Mouse (Mus musculus) MEL (cell line): ENCODE results near the gene Gm20388. TPM values are rescaled to one million over a fixed set of nuclear protein-coding genes. Genes with fewer than 3 reads are reported as not detected.
A peak's percentile ranks its signal among the peaks of the same experiment; 100 is the strongest.

Experiments used
- DNase-seq: peaks from one replicate; pipeline ENCODE4 v3.0.0; 2011; ENCODE audit warnings: low read depth, low spot score
- H3K27ac ChIP-seq: 2 replicates; pipeline ENCODE4 v1.5.1; 2012; ENCODE audit warnings: low read depth, mild to moderate bottlenecking, control low read depth, low read length, moderate library complexity; ENCODE audit not compliant: control insufficient read depth
- H3K27me3 ChIP-seq, 2 experiments: fragments of 150-350 bp in 1 of 2; sonication (generic) in 1 of 2; 2 replicates each; pipeline ENCODE4 v1.6.1; 2012; ENCODE audit warnings: low read length in 2 of 2, mild to moderate bottlenecking in 2 of 2, improper control_type of control experiment in 1 of 2, moderate library complexity in 1 of 2; ENCODE audit not compliant: insufficient read depth in 2 of 2, control insufficient read depth in 1 of 2
- H3K36me3 ChIP-seq, 2 experiments: 2 replicates each; pipeline ENCODE4 v1.6.1; 2012 to 2014; ENCODE audit warnings: low read length in 2 of 2, improper control_type of control experiment in 1 of 2, inconsistent platforms in 1 of 2, mild to moderate bottlenecking in 1 of 2; ENCODE audit not compliant: insufficient read depth in 2 of 2, control insufficient read depth in 1 of 2
- H3K4me1 ChIP-seq, 2 experiments: fragments of 150-350 bp in 1 of 2; sonication (generic) in 1 of 2; 2 replicates each; pipeline ENCODE4 v1.6.1; 2012; ENCODE audit warnings: low read length in 2 of 2, improper control_type of control experiment in 1 of 2, mild to moderate bottlenecking in 1 of 2; ENCODE audit not compliant: insufficient read depth in 2 of 2, control insufficient read depth in 1 of 2
- H3K4me3 ChIP-seq, 2 experiments: fragments of 150-350 bp in 1 of 2; sonication (generic) in 1 of 2; 2 replicates each; pipeline ENCODE4 v1.5.1; 2012; ENCODE audit warnings: low read depth in 2 of 2, low read length in 2 of 2, mild to moderate bottlenecking in 2 of 2, moderate library complexity in 2 of 2, control low read depth in 1 of 2, improper control_type of control experiment in 1 of 2; ENCODE audit not compliant: control insufficient read depth in 1 of 2, insufficient read depth in 1 of 2
- H3K79me2 ChIP-seq: 2 replicates; pipeline ENCODE4 v1.6.1; 2012; ENCODE audit warnings: mild to moderate bottlenecking, low read length, moderate library complexity; ENCODE audit not compliant: control insufficient read depth, poor library complexity, insufficient read depth
- H3K9ac ChIP-seq: 2 replicates; pipeline ENCODE4 v1.6.1; 2012; ENCODE audit warnings: low read depth, mild to moderate bottlenecking, control low read depth, low read length, moderate library complexity; ENCODE audit not compliant: control insufficient read depth, poor library complexity, severe bottlenecking
- H3K9me3 ChIP-seq: fragments of 150-350 bp; sonication (generic); replicated peaks from 2 replicates; pipeline ENCODE4 v1.6.1; 2012; ENCODE audit warnings: mild to moderate bottlenecking, low read length, improper control_type of control experiment, moderate library complexity; ENCODE audit not compliant: insufficient read depth
- BHLHE40 ChIP-seq: IDR thresholded peaks from 2 replicates; pipeline ENCODE4 v1.6.1; 2012; ENCODE audit warnings: low read depth, mild to moderate bottlenecking, inconsistent platforms, low read length, improper control_type of control experiment, borderline replicate concordance
- CTCF ChIP-seq, 3 experiments: IDR thresholded peaks in 2 of 3; conservative IDR thresholded peaks in 1 of 3; 2 replicates each; pipeline ENCODE4 v1.5.1; 2011 to 2012; ENCODE audit warnings: low read length in 3 of 3, low read depth in 2 of 3, mild to moderate bottlenecking in 2 of 3, improper control_type of control experiment in 1 of 3, inconsistent platforms in 1 of 3, mixed read lengths in 1 of 3, moderate library complexity in 1 of 3; ENCODE audit not compliant: control insufficient read depth in 1 of 3, insufficient read depth in 1 of 3, poor library complexity in 1 of 3, severe bottlenecking in 1 of 3
- GABPA ChIP-seq: IDR thresholded peaks from 2 replicates; pipeline ENCODE4 v1.6.1; 2012; ENCODE audit warnings: low read depth, mild to moderate bottlenecking, inconsistent platforms, low read length, improper control_type of control experiment, moderate library complexity
- GATA1 ChIP-seq: IDR thresholded peaks from 2 replicates; pipeline ENCODE4 v1.6.1; 2011; ENCODE audit warnings: low read depth, low read length, improper control_type of control experiment
- MAFK ChIP-seq: IDR thresholded peaks from 2 replicates; pipeline ENCODE4 v1.6.1; 2011; ENCODE audit warnings: low read depth, mild to moderate bottlenecking, low read length, improper control_type of control experiment, borderline replicate concordance
- MAX ChIP-seq: IDR thresholded peaks from 2 replicates; pipeline ENCODE4 v1.6.1; 2011; ENCODE audit warnings: low read length, improper control_type of control experiment
- MYC ChIP-seq: IDR thresholded peaks from 2 replicates; pipeline ENCODE4 v1.6.1; 2011; ENCODE audit warnings: low read depth, mild to moderate bottlenecking, low read length, improper control_type of control experiment, moderate library complexity
- NELFE ChIP-seq: IDR thresholded peaks from 2 replicates; pipeline ENCODE4 v1.6.1; 2011; ENCODE audit warnings: low read depth, low read length, improper control_type of control experiment
- NRF1 ChIP-seq: IDR thresholded peaks from 2 replicates; pipeline ENCODE4 v1.6.1; 2014; ENCODE audit warnings: low read depth, mild to moderate bottlenecking, inconsistent platforms, low read length, improper control_type of control experiment, moderate library complexity; ENCODE audit not compliant: poor library complexity, insufficient read depth, severe bottlenecking
- RAD21 ChIP-seq: IDR thresholded peaks from 2 replicates; pipeline ENCODE4 v1.6.1; 2011; ENCODE audit warnings: mild to moderate bottlenecking, low read depth, low read length, improper control_type of control experiment
- SMC3 ChIP-seq: IDR thresholded peaks from 2 replicates; pipeline ENCODE4 v1.6.1; 2011; ENCODE audit warnings: low read depth, low read length, improper control_type of control experiment
- ZC3H11A ChIP-seq: IDR thresholded peaks from 2 replicates; pipeline ENCODE4 v1.6.1; 2012; ENCODE audit warnings: low read depth, mild to moderate bottlenecking, inconsistent platforms, low read length, improper control_type of control experiment
- ZMIZ1 ChIP-seq: IDR thresholded peaks from 2 replicates; pipeline ENCODE4 v1.6.1; 2012; ENCODE audit warnings: low read depth, mild to moderate bottlenecking, inconsistent platforms, low read length, improper control_type of control experiment, moderate library complexity
- ZNF384 ChIP-seq: IDR thresholded peaks from 2 replicates; pipeline ENCODE4 v1.6.1; 2012; ENCODE audit warnings: low read depth, mild to moderate bottlenecking, inconsistent platforms, low read length, improper control_type of control experiment
- polyA plus RNA-seq, 2 experiments: library from polyadenylated mRNA; stranded (reverse) in 1 of 2; unstranded in 1 of 2; fragments of >175 nt in 1 of 2; fragments of >200 nt in 1 of 2; gene quantifications; 2 replicates each; pipeline versions ENCODE4 v1.2.1 to v1.2.4; 2012; ENCODE audit warnings: low replicate concordance in 2 of 2, low read depth in 1 of 2; ENCODE audit not compliant: insufficient read length in 2 of 2, insufficient read depth in 1 of 2, missing spikeins in 1 of 2
- total RNA-seq: library from RNA; depleted of rRNA; stranded (reverse); fragments of 300-350 nt; gene quantifications from 2 replicates; pipeline ENCODE4 v1.2.3, GENCODE M21; 2012

The Gm20388 gene
- total and polyA plus RNA-seq, 3 experiments: 11.1 to 17.8 TPM; not detected in 1

DNA sequence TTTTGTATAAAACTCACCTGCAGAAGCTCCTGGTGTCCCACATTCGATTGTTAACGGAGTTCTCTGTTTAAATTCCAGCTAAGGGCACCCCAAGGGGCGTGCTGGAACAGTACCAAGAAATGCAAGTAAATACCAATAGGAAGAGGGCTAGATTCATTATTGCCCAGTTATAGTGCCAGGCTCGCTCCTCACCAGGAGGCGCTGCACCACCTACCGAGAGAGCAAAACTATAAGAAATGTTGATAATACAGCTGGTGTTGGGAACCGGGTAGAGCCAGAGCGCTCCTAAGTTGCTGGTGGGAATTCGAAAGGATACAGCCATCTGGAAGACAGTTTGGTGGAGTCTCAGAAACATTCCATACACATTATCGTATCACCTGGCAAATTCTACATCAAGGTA is 4167.4 kb downstream of the Gm20388 start:
- TF ChIP-seq SMC3 (peak; percentile 31; the same call in 1 of the 2 replicates), RAD21 (peak; percentile 12), ZMIZ1 (no peak), NELFE (no peak), CTCF (IDR thresholded peaks at IDR 0.05 in 2 of 3, conservative IDR thresholded peaks at IDR 0.05 in 1 of 3; ENCODE audit: control insufficient read depth in 1 of 3, insufficient read depth in 1 of 3, low read depth in 2 of 3, low read length in 3 of 3, poor library complexity in 1 of 3, severe bottlenecking in 1 of 3) (peak; percentile 5 to 35 (median 27); a peak in 3 of 6 replicates)
- H3K4me1 ChIP-seq: no peaks in the 10 kb centered on the region
- H3K9ac ChIP-seq: no peak overlapping the region
- no peaks in the 10 kb centered on the region for H3K36me3 ChIP-seq
- no peak overlapping the region for H3K27ac ChIP-seq
- no peak overlapping the region for H3K4me3 ChIP-seq
- no peaks in the 10 kb centered on the region for H3K9me3 ChIP-seq
- peak; percentile 12 for DNase-seq
- no peaks in the 10 kb centered on the region for H3K27me3 ChIP-seq
- no peaks in the 10 kb centered on the region for H3K79me2 ChIP-seq

DNA sequence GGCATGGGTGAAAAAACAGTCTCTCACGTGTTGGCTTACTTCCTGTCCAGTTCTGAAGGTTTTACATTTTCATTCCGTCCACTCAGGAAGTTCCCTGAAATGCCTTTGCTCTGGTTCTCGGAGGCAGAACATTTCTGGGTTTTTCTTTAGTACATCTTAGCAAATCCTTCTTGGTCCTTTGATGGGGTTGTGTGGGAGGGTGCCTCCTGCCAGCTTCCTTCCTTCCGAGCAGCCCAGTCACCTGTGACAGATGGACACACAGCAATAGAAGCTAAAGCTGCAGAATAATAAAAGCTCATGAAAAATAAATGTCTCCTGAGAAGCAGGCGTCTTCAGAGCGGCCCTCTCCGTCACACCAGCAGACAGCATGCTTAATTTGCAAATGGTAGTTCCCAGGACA is 4168.3 kb downstream of the Gm20388 start:
- H3K9ac ChIP-seq: no peak overlapping the region
- H3K79me2 ChIP-seq: no peaks in the 10 kb centered on the region
- H3K36me3 ChIP-seq: no peaks in the 10 kb centered on the region
- TF ChIP-seq MAFK (no peak), RAD21 (no peak), GABPA (no peak), NELFE (no peak), MYC (no peak), ZNF384 (no peak)
- no peaks in the 10 kb centered on the region for H3K9me3 ChIP-seq
- DNase-seq: no peak
- no peak overlapping the region for H3K27ac ChIP-seq
- no peaks in the 10 kb centered on the region for H3K27me3 ChIP-seq
- no peaks in the 10 kb centered on the region for H3K4me1 ChIP-seq
- no peak overlapping the region for H3K4me3 ChIP-seq

DNA sequence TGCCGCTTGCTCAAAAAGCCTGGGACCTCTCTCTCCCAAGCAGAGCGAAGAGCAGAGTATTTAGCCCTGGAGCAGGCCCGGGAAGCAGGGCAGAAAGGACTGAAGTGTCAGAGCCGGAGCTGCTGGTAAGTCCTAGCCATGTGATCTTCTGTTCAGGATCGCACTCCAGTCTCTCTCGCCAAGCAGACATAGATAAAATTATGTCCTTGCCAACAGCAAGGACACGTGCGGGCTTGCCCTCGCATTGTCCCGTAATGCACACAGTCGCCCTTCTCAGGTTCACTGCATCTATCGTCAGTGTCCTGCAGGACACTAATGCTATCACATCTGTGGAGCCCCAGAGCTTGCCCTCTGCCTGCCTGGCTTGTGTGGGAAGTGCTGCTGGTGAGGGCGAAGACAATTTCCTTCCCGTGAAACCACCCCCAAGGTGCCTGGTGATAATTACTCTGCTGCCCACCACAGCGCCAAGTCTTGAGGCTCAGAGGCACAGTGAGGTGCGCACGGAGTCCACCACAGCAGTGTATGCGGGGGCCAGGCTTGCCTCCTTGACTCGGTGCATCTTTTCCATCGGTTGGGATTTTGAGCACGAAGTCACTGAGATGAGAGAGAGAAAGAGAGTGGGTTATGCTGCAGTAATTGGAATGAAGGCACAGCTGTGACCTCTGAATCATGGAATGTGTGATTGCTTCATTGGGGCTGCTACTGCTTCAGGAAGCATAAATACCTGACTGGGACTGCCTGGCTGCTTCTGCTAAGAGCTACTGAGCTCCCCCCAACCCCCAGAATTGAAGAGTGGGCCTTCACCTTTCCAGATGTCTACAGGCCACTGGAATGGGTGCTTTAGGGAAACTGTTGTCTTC is 4170.1 kb downstream of the Gm20388 start:
- Histone ChIP-seq H3K4me3 (no peak overlapping the region), H3K4me1 (no peaks in the 10 kb centered on the region), H3K27ac (no peak overlapping the region), H3K36me3 (no peaks in the 10 kb centered on the region), H3K9ac (no peak overlapping the region), H3K9me3 (no peaks in the 10 kb centered on the region), H3K79me2 (no peaks in the 10 kb centered on the region), H3K27me3 (no peaks in the 10 kb centered on the region)
- DNase-seq: no peak
- no peak for TF ChIP-seq NRF1
- TF ChIP-seq BHLHE40: no peak
- TF ChIP-seq GATA1: no peak
- no peak for TF ChIP-seq GABPA
- TF ChIP-seq ZC3H11A: no peak
- no peak for TF ChIP-seq MAX
